Mouse (Mus musculus) stomach, postnatal 0 days (tissue): Measurements from ENCODE around the gene Kcnk7.

Source experiments
- CTCF ChIP-seq: IDR thresholded peaks from 2 replicates; pipeline ENCODE4 v1.5.1; 2016; ENCODE audit warnings: antibody characterized with exemption, low read depth, mild to moderate bottlenecking, moderate library complexity
- EP300 ChIP-seq: optimal IDR thresholded peaks from 2 replicates; pipeline ENCODE3; 2016; ENCODE audit warnings: antibody characterized with exemption

GRCm38 (mm10) chr19:5726961-5727578, 22.9 kb downstream of the Kcnk7 start:
- no peak for TF ChIP-seq EP300
- TF ChIP-seq CTCF = no peak
